Mouse (Mus musculus) cerebellum, postnatal 25 days (tissue): ENCODE results near the gene Zfp708.
A peak's percentile ranks its signal among the peaks of the same experiment; 100 is the strongest.
"Not testable (repeated sequence)": the region's sequence is repeated elsewhere in the genome, so short reads cannot be mapped to it uniquely, and the experiment has no call there.

Source experiments
- DNase-seq, 2 experiments: peaks; one replicate each; pipeline ENCODE4 v3.0.0; 2021; ENCODE audit warnings: mixed read lengths in 2 of 2

The Zfp708 gene

GRCm38 (mm10) chr13:67097876-67098275 is at the start of gene Zfp708:
Gene Zfp708, minus strand, starts transcription at chr13:67097976.
- no peak for DNase-seq

- peak; percentile 87 to 88 for DNase-seq
Measured at GRCm38 (mm10) chr13:67128038-67128721, 30.4 kb upstream of the Zfp708 start.

DNA sequence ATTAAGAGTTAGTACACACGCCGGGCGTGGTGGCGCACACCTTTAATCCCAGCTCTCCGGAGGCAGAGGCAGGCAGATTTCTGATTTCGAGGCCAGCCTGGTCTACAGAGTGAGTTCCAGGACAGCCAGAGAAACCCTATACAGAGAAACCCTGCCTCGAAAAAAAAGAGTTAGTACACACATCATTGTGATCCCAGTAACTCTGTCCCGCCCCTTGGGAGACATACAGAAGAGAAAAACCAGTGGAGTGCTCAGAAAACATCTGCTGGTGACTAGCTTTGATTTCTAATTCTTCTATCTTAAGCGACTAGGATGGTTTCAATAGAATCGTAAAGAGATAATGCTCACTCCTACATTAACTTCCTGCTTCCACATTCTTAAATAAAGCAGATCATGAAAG is 29.7 kb upstream of the Zfp708 start:
- DNase-seq: peak in 1 of 2 experiments; percentile 8

DNA sequence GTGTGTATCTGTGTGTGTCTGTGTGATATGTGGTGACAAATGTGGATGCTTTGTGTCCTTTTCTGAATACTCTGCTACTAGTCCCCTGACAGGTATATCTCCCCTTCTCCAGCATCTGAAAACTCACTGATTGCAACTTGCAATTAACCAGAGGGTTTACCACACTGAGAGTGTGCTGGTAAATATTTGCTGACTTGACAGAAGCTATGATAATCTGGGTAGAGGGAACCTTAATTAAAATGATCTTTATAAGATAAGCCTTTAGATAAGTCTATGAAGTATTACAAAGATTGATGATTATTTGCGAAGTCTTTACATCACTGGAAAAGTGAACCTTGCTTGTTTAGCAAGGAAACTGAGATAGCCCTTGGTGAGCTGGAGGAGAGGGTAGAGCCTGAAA is 26.7 kb upstream of the Zfp708 start:
- no peak for DNase-seq

GRCm38 (mm10) chr13:67121360-67121759 is 23.6 kb upstream of the Zfp708 start, which contains the start of gene Zfp759:
Gene Zfp759, plus strand, starts transcription at chr13:67121660.
- not testable (repeated sequence) for DNase-seq

DNA sequence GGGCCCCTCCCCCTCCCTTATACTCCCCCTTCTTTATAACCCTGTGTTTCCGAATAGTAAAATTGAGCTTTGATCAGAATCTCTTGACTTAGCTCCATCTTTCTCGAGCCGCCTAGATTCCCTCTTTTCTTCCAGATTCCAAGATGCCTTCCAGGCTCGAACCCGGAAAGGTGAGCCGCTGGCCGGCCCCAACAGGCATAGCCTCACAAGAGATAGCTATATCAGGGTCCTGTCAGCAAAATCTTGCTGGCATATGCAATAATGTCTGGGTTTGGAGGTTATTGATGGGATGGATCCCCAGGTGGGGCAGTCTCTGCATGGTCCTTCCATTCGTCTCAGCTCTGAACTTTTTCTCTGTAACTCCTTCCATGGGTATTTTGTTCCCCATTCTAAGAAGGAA is 18.4 kb upstream of the Zfp708 start, which contains the start of gene Rslcan18:
Gene Rslcan18 (minus strand): TSS at position 101 of the 400 bp plus-strand sequence.
- DNase-seq: not testable (repeated sequence)

DNA sequence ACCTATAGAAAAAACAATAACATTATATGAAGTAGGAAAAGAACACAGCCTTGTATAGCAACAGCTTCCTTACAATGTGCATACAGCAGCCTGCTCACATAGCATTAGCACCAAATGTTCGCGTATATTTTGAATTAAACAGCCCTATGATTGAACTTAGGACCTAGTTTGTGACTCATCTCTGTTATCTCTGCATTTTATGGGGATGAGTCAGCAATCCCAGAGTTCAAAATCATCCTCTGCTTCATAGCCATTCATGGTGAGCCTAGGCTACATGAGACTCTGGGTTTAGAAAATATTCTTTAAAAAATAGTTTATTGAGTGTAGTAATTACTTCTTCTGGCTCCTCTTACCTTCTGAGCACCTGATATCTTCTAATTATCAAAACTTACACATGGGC is 15.5 kb upstream of the Zfp708 start:
- no peak for DNase-seq

DNA sequence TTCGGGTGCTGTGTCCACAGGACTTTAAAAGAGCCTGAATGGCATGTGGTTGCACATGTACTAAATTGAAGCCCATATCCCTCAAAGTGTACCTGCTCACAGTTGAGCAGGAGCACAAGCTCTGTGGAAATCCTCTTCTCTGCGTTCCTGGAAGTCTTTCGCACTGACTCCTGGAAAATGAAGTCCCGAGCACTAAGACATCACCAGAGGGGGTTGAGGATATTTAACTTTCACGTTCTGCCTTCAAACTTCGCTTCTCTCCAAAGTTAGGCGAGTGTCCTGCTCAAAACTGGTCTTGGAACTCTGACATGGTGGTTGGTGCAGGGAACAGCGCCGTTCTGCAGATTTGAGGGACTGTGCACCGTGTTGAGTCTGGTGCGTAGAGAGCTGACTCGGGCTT is 14.3 kb upstream of the Zfp708 start:
- peak in 1 of 2 experiments; percentile 4 for DNase-seq

DNA sequence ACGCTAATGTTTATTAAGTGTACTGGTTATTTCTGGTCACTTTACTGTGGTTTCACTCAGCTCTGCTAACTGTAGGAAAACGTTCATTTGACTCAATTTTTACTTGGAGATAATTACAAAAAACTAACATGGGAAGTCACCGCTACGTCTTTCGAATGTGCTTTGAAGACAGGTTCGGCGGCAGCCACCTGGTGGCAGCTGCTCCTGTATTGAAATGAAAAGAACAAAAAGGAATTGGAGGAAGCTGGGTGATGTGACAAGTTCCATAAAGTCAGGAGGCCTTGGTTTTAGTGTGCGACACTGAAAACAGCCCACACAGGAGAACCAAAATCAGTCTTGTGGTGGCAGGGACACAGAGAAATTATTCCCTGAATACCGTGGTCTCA is 11.0 kb upstream of the Zfp708 start:
- DNase-seq: peak in 1 of 2 experiments; percentile 51

DNA sequence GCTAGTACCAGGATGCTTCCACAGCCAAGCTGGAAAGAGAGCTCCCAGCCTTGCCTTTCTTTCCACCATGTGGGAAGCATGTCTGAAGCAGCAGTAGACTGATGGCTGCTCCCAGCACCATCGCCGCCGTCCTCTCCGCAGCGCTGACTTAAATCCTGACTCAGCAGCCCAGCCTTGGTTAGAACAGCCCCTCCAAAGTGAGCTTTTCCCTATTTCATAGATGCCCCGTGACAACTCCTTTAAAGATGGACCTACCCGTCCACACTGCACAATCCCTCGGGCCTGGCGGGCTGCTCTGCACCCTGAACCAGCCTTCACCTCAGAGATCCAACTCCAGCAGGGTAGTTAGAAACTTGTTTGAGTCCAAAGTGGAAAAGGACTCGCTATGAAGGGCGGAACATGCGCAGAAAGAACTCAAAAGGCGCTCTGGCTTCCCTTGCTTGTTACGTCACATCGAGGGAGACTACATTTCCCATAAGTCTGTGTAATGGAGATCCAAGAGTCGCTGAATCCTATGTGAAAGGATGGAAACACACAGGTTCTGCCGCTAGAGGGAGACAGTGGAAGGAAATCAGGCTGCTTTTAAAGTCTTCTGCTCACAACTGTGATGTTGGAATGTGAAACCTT is 10.5 kb upstream of the Zfp708 start, which contains the start of gene Gm28557:
Gene Gm28557 (minus strand): TSS at position 411 of the 627 bp plus-strand sequence.
- peak; percentile 84 to 92 for DNase-seq

GRCm38 (mm10) chr13:67107681-67108080 is 9.9 kb upstream of the Zfp708 start:
- peak in 1 of 2 experiments; percentile 2 for DNase-seq

DNA sequence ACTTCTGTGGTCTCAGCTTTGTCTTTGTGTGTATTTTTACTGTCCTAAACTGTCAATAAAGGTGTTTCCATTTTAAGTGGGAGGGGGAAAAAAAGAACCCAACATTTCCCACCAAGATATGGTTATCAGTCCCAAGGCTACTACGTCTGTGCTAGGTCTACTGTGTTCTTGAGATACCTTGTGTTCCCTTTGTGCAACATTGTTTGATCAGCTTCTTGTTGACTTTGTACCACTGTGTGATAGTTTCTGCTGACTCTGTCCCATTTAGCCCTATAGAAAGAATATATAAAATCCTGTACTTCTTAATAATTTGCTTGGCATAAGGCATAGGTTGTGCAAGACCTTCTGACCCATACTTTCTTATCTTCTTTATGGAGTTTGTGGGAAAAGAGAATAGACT is 7.6 kb downstream of the Zfp708 start:
- no peak for DNase-seq

GRCm38 (mm10) chr13:67081946-67082345 is 15.8 kb downstream of the Zfp708 start:
- no peak for DNase-seq

DNA sequence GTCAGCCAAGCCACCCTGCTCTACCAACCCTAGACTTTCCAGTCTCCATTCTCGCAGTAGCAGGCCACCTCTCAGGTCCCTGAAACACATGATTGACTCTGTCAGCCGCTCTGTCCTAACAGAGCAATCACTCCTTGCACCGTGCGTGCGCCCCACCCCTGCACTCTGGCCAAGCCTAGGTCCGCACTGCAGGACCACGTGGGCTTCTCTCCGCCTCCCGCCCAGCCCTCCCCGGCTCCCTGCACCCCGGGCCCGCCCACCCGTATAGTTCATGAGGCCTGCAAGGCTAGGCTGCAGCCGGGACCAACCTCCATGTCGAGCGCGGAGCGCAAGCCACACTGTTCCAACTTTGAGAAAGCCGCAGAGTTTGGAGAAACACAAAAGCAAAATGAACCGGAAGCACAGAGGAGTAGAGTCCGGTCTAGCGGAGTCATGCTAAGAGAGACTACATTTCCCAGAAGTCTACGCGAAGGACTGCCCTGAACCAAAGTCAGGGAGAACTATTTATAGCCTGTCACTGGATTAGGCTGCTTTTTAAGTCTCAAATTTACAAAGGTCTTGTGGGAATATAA is 16.5 kb downstream of the Zfp708 start:
- DNase-seq: peak; percentile 74 to 77

GRCm38 (mm10) chr13:67077244-67077643 is 20.5 kb downstream of the Zfp708 start:
- no peak for DNase-seq

- no peak for DNase-seq
Measured at GRCm38 (mm10) chr13:67072786-67073185, 25.0 kb downstream of the Zfp708 start.

DNA sequence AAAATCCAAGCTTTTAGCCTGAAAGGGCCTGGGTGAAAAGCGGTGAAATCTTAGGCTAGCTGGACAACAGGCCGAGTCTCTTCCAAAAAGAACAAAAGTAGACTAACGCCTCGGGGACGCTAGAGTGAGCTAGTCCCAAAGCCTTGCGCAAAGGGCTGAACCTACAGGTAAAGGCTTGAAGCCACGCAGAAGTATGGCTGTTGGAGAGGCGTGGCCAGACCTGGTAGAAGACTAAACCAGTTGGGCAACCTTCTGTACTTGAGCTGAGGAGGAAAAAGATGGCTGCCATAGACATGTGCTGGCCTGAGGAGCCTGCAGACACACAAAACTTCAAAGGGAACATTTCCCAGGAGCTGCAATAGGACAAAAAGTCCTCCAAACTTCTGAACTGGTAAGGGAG is 32.4 kb downstream of the Zfp708 start:
- DNase-seq: no peak

- no peak for DNase-seq
Measured at GRCm38 (mm10) chr13:67062427-67062826, 35.3 kb downstream of the Zfp708 start.

DNA sequence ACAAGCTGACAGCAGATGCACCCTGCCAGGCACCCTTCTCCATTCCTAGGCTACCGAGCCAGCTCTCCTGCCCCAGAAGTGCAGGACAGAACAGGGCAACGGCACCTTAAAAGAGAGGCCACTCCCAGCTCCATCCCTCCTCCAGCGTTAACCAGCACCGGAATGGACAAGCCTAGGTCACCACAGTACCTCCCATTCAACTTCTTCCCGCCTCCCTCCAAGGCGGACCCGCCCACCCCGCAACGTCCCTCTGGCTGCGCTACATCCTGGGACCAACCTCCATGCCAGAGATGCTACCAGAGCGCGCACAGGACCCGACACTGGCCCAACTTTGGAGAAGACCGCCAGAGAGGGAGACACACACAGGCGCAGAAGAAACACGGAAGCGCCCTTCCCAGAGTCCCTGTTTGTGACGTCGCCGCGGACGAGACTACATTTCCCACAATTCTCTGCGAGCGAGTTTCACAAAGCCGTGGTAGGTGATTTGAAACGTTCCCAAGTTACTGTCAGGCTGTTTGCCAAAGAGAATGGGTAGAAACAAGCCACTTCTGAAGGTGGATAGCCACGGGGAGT is 36.9 kb downstream of the Zfp708 start, which contains the start of gene Zfp712:
Gene Zfp712 (minus strand): TSS at position 385 of the 573 bp plus-strand sequence.
- peak; percentile 91 to 93 for DNase-seq

DNA sequence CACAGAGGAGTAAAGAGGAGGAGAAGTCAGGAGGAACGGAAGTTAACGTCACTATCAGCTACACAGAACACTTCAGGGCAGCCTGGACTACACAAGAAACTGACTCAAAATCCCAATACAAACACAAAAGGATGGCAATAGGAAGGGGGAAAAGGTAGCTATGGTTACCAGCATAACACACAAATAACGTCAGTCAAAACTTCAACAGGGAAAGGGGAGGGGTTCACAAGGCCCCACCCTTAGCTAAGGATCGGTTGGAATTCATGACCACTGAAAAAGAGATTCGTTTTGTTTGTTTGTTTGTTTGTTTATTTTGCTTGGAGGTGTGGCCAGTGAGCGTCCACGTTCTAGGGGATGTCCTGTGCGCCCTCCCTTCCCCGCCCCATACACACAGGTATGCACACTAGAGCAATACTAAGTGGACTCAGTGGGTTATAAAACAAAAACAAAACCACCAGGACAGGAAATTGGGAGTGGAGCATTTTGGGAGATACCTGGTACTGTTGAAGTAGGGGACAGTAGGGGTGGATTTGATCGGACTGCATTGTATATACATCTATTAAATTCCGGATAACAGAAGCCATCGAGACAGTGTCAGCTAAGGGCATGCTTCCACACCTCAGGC is 37.5 kb downstream of the Zfp708 start:
- peak in 1 of 2 experiments; percentile 9 for DNase-seq
